Mouse (Mus musculus): Measurements from ENCODE around the gene Apoa2.
"Not testable (repeated sequence)": the region's sequence is repeated elsewhere in the genome, so short reads cannot be mapped to it uniquely, and the experiment has no call there.

Apoa2 gene

DNA sequence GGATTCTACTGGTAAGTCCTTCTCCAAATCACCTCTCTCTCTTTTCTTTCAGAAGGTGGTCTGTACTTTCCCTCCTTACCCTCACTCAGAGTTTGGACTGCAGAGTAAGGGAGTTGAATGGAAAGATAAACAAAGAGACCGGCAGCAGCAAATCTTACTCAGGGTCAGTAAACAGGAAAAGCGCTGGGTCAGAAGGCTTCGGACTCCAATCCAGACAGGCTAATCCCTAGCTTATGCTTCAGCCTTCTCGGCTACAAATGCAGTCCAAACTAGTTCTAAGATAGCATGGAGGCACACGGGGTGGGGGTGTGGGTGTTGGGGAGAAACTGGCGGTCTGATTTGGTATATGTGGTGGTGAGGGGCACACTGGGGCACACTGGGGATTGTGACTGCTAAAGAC is 12.6 kb downstream of the Apoa2 start:
- no peak for DNase-seq

DNA sequence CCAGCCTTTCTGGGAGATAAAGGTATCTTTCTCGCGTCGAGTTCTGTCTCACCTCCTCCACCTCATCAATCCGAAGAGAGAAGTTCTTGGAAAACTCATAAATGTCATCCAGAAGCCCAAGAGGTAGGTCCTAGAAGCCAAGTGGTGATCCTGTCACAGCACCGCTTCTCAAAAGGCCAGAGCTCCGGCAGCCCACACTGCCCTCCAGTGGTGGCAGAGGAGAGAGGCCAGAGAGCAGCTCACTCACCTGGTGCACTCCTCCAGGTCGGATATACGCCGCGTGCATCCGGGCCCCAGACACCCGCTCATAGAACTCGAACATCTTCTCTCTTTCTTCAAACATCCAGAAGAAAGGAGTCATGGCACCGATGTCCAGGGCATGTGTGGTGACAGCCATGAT is 13.6 kb downstream of the Apoa2 start:
- peak; percentile 76 for DNase-seq

DNA sequence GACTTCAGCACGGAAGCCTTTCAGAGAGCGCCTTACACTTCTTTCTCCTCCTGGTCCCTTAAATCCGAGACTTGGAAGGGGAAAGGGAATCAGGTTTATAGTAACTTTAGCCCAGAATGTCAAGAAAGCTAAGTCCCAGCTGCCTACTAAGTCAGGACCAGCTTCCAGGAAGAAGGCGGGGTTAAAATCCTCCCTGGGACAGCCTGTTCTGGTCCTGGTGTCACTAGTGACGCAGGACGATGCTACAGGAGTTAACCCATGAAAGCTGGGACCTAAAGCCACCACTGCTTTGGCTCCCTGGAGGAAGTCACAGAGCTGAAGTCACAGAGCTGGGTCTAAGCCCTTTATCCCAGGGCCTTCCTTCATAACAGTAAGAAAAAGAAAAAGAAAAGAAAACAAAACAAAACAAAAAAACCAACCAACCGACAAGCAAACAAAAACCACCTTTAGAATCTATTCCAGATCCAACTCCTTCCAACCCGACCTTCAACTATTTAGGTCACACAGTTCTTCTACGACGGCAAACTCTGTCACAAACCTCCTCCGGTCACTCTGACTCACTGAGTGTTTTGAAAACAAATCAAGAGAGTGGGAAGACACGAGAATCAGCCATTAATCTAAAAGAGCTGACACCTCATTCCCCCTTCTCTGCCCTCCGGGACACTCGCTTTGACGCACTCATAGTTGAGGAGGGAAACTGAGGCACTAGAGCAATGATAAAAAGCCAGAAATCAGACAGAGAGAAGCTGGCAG is 15.3 kb downstream of the Apoa2 start:
- no peak for DNase-seq

DNA sequence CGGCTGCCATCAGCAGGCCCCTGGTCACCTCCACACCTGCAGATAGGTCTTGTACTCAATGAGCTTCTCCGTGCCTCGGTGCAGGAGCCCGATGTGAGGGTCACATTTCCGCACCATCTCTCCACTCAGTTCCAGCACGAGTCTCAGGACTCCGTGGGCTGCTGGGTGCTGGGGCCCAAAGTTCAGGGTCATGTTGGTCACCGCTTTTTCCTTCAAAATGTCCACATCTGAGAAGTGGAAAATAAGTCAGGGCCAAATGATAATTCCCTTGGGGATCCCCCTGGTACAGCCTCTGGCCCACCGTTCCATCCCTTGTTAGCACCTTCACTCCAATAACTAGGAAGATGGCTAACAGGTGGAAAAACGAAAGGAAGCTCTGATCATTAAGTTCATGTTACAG is 16.1 kb downstream of the Apoa2 start:
- DNase-seq: no peak

DNA sequence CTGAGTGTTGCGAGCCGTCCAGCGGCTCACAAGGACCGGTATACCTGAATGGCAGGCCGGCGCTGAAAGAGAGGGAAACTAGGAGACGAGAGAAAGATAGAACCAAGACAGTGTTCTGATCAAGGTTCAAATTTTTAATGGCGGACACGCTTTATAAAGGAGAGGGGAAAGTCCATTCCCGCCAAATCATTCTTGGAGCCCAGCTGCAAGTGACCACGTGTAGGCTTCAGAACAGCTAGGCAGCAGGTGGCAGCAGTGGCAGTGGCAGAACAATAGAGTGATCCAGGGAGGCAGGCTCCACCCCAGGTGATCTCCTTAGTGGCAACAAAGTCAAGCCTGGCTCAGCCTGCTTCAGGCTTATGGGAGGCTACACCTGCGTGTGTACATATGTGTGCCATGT is 17.1 kb downstream of the Apoa2 start:
- DNase-seq: not testable (repeated sequence)

DNA sequence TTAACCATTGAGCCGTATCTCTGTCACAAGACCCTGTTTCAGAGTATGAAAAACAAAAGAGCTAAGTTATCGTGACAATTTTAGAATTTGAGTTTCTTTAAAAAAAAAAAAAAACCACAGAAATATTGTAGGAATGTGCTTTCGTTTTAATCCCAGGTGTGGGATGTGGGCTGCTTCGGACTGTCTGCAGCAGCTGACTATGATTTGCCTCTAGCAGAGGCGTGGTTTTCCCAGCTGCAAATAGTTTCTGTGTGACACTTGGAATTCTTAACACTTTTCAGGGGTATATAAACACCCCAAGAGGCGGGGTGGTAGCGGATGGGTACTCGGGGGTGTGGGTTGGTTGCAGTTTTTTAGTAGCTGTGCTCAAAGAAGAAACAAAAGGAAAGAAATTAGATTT is 20.5 kb downstream of the Apoa2 start:
- DNase-seq: no peak

DNA sequence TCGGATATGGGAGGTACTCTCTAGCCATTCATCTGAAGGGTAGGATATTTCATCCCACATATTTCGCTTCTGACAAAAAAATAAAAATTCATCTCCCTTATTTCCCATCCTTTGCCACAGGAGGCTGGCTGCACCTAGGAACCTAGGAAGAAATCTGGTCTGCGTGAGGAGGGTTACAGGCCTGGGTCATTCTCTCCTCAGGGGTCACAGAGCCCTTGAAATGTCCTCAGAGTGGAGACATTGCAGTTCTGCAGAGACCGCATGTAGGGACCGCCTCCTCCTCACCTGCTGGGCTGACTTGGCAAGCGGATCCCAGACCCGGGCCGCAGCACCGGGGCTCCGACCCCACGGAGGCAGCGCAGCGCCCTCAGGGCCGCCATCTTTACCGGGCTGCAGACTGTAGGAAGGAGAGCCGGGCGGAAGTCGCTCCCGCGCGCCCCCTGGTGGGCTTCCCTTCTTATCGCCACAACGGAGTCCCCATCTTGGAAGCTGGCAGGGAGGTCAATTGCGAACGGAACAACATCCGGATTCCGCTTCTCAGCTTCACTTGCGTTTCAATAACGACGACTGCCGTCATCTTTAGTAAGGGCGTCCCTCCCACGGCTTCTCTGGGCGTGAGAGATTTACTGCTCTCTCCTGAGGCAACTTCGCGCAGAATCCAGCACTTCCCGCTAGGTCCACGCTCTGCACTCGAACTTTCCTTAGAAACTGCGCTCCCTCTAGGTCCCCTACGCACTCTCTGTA is 22.0 kb downstream of the Apoa2 start:
- DNase-seq: peak; percentile 96

DNA sequence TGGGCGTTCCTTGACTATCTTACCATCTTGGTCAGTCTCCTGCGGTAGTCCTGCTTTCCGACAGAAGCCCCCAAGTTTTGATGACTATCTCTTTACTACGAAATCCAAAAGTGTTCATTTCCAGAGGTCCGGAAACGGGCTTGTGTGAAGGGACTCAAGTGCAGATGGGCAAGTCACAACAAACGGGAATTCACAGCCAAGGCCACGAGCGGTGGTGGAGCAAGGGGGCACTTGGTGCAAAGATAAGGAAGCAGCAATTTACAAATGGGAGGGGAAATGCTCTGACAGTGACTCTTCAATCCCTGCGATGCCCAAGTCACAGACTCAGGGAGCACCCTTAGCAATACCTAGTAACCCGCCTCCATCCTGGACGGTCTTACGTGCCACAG is 22.6 kb downstream of the Apoa2 start:
- no peak for DNase-seq

DNA sequence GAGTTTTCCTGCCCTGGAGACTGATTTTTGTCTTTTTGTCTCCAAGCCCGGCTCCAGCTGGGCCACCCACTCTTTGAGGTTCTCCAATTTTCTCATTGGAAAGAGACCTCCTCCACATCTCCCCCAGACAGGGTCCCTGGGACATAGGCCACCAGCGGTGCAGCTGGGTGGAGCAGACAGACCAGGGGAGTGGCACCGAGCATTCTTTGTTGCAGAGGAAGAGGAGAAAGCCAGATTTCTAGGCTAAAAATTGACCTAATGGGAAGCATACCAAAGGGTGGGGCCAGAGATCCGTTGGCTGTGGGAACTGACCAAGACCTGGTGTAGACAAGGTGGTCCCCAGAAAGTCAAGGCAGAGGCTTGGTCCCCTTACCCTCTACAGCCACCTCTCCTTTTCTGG is 23.1 kb downstream of the Apoa2 start:
- no peak for DNase-seq

DNA sequence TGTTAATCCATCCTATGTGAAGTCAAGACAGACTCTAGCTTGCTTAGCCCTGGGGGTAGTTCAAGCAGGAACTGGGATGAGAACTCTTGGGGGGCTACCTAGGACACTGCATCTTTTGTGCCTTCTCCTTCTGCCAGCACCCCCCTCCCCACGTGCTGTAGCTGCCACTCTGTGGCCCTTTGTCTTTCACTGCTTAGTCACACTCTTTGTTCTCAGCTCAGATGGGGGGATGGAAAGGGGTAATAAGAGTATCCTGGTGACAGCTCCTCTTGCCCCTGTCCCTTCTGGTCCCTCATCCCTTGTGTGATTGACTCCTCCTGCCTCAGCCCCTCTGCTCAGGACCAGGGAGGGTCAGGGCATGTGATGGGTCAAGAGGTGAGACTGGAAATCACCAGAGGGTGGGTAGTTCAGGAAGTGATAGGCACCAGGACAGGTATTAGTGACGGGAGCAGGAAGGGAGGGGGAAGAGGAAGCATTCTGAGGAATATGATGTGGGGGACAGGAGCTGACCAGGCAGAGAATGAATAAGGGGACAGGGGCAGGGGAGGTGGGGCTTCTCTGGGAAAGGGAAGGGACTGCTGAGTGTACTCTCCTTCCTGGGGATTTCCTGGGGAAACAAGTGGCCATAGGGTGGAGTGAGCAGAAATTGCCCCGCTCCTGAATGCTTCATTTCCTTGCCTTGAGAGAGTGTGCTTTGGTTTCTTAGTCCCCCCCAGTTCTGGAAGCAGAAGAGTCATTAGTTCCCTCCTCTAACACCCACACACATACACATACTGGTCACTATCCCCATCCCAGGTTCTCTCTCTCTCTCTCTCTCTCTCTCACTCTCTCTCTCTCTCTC is 23.8 kb downstream of the Apoa2 start:
- DNase-seq: no peak

DNA sequence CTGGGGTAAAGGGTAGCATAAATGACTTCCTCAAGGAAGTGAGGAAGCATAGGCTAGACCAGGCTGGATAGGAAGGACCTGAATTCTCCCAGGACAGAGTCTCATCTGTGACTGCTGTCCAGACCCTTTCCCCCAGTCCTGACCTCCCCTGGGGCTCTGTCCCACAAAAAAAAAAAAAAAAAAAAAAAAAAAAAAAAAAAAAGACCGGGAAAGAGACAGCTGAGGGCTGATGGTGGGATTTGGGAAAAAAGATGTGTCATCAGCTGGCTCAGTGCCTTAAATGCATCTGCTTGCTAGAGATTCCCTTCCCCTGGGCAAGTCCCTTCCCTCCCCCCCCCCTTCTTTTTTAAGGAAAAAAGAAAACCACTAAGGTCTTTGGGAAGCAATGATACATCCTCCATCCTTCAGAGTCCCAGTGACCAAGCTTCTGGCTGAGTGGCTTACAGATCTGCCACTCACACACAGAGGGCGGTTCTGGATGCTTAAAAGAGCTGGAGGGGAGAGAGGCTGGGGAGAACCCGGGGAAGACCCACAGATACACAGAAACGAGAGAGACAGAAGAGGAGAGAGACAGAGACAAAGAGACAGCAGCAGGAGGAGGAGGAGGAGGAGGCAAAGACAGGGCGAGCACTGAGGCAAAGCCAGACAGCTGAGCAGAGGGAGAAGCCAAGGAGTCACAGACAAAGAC is 25.2 kb downstream of the Apoa2 start, which contains the start of gene Adamts4:
Gene Adamts4, plus strand, starts transcription at position 509 of the 688 bp plus-strand sequence.
- no peak for DNase-seq

DNA sequence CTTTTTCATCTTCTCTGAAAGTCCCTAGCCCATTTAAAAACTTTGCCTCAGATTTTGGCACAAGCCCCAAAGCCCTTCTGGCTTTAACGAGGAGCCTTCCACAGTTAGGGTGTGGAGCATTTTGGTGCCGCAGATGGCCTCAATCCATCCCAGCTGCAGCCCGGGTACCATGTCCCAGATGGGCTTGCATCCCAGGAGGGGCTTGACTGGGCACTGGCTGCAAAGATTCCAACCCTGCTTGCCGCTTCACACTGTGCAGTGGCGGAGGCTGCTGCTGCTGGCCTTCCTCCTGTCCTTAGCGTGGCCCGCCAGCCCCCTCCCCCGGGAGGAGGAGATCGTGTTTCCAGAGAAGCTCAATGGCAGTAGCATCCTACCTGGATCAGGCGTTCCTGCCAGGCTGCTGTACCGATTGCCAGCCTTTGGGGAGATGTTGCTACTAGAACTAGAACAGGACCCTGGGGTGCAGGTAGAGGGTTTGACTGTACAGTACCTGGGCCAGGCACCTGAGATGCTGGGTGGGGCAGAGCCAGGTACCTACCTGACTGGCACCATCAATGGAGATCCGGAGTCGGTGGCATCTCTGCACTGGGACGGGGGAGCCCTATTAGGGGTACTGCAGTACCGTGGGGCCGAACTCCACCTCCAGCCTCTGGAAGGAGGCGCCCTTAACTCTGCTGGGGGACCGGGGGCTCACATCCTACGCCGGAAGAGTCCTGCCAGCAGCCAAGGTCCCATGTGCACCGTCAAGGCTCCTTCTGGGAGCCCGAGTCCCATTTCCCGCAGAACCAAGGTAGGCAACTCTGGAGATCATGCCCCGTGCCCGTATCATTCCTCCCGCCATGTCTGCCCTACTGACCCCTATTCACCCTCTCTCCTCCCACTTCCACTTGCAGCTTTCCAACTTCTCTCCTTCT is 26.1 kb downstream of the Apoa2 start, which contains the start of gene Ndufs2:
Gene Ndufs2, minus strand, starts transcription at position 709 of the 914 bp plus-strand sequence.
- DNase-seq: no peak

DNA sequence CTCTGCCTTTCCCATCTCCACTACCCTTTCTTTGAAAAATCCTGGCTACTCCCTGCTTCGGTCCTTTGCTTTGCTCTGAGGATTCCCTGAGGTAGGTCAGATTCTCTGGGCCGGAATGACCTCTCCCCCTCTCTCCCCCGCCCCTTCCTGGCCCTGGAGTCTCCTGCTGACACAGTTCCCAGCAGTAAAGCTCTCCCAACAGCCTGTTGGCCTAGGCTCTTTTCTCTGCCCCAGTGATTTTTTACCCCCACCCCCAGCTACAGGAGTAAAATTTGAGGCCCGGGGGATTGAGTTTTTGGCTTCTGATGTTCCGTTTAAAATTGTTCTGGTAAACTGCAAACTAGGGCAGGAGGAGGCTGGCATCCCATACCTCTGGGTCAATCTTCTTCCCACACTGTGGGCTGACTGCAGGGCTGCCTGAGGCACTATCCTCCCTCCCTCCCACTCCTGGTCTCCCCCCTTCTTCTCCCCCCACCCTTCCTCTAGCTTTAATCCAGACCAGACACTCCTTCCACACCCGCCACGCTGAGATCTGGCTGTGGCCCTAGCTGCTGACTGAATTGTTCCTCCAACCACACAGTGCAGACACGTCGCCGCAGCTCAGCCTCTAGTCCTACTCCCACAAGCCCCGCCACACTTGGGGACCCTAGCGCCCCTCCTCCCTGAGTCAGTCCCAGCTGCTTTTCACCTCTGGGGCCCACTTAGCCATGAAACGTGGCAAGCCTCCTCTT is 26.9 kb downstream of the Apoa2 start:
- DNase-seq: peak; percentile 55

DNA sequence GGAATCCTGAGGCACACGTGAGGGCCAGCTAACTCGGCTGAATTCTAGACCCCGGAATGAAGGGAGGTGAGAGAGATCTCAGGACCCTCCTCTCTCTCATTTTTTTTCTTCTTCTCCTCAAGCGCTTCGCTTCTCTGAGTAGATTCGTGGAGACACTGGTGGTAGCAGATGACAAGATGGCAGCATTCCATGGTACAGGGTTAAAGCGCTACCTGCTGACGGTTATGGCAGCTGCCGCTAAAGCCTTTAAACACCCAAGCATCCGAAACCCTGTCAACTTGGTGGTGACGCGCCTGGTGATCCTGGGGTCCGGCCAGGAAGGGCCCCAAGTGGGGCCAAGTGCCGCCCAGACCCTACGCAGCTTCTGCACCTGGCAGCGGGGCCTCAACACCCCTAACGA is 27.6 kb downstream of the Apoa2 start:
- no peak for DNase-seq

DNA sequence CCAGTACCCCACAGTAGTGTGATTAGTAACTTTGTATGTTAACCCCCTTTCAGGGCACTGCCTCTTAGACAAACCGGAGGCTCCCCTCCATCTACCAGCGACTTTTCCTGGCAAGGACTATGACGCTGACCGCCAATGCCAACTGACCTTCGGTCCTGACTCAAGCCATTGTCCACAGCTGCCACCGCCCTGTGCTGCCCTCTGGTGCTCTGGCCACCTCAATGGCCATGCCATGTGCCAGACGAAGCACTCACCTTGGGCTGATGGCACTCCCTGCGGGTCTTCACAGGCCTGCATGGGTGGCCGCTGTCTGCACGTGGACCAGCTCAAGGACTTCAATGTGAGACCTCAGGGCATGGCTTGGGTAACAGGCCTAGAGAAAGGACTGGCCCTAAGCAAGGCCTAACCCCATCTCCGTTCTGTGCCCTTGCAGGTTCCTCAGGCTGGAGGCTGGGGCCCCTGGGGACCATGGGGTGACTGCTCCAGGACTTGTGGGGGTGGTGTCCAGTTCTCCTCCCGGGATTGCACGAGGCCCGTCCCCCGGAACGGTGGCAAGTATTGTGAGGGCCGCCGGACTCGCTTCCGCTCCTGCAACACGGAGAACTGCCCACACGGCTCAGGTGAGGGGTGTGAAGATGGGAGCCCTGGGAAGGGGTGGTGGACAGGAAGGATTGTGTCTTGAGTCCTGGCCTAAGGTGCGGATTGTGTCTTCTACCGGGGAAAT is 31.4 kb downstream of the Apoa2 start:
- peak; percentile 64 for DNase-seq

DNA sequence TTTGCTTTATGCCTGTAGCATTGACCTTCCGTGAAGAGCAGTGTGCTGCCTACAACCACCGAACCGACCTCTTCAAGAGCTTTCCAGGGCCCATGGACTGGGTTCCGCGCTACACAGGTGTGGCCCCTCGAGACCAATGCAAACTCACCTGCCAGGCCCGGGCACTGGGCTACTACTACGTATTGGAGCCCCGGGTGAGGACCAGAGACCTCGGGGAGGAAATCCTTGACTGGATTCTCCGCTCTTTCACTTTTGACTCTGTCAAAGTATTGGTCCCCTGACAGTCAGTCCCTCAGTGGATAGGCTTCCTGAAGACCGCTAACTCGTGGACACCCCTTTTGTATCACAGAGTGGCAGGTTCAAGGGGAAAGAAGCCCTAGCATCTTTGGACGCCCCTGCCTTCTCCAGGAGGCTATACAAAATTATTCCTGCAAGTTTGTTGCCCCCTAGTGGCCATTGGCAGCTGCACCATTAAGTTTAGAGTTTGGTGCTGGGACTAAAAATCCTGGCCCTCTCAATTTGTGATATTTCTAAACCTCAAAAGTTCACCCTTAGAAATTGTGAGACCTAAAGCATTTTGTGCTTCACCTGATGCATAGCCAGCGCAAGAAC is 32.2 kb downstream of the Apoa2 start:
- DNase-seq: peak; percentile 69

DNA sequence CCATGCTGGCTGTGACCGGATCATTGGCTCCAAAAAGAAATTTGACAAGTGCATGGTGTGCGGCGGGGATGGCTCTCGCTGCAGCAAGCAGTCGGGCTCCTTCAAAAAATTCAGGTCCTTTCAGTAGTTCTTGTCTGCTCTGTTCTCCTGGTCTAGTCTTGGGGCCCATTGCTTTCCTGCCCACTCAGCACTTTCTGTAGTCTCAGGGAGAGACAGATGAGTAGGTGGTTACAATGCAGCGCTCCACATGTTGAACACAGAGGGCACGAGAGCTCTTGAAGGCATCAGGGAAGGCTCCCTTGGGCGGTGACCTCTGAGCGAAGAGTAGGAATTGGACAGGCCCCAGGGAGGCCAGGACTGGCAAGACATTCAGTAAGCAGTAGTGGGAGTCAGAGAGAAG is 32.9 kb downstream of the Apoa2 start:
- DNase-seq: no peak

DNA sequence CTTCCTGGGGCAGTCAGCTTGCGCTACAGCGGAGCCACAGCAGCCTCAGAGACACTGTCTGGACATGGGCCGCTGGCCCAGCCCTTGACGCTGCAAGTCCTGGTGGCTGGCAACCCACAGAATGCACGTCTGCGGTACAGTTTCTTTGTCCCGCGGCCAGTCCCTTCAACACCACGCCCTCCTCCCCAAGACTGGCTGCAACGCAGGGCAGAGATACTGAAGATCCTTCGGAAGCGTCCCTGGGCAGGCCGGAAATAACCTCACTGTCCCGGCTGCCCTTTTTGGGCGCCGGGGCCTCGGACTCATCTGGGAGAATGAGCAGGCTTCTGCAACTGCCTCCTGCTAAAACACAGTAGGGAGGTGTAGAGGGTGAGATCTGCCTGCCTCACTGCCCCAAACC is 34.1 kb downstream of the Apoa2 start:
- no peak for DNase-seq

DNA sequence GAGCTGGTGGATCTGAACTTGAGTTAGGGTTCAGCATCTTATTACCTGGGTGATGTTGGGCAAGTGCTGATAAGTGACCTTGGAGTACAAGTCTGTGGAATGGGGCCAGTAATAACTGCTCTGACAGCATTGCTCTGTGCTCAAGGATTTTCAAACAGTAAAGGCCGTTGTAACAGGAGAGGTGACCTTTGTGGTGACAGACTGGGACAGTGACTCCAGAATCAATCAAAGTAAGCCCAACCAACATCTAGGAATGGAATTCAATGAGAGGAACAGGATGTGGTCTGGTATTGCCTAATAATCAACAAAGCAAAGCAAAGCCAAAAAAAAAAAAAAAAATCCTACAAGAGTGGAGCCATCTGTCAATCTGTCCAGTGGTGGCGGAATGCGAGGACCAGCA is 35.5 kb downstream of the Apoa2 start:
- DNase-seq: no peak

DNA sequence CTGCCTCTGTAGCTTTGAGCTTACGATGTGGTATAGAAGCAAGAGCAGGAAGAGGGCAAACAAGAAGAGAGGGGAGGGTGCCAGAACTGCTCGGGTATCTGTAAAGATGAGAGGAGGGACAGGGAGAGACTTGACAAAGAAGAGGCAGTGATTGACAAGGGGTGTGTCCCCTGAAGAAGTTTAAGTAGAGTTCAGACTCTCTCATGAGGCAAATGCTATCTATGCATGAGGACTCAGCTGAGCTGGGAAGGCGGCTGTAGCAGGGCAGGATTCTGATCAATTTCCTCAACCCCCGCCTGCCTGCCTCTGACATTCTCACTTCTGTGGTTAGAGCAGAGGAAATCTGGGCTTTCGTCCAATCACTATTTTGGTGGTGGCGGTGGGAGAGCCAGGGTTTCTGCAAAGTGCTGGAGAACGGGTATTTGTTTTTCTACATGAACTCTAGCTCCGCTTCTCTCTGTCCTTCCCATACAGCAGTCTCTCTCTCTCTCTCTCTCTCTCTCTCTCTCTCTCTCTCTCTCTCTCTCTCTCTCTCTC is 37.8 kb downstream of the Apoa2 start:
- DNase-seq: peak; percentile 52

Data from kidney, adult 18-20 months (tissue).